ENCODE assay signal across 8 mouse cellular contexts in genomic region chr12:112941776-112942713, GRCm38 (mm10). TPM values are rescaled to one million over a fixed set of nuclear protein-coding genes. Genes with fewer than 3 reads are reported as not detected.
DNase-seq lines count a peak whose midpoint lies in the region; ATAC-seq lines count a peak whose summit lies in the region.

Nudt14 (minus strand) TSS chr12:112942124.

- peak within 1 kb of the TSS; percentile 67 for H3K4me2 ChIP-seq in forebrain, embryonic 14.5 days (ENCODE audit: low read length)
- peak within 1 kb of the TSS; percentile 85 for H3K4me2 ChIP-seq in lung, embryonic 16.5 days (ENCODE audit: low read depth, low read length)

- H3K4me1 ChIP-seq in forebrain, embryonic 14.5 days (ENCODE audit: control insufficient read depth, insufficient read depth, low read length): 0 out of 2 replicates have a peak, but pooled peaks cover 9% of the 10 kb centered on the region
- peaks cover 24% of the 10 kb centered on the region for H3K4me1 ChIP-seq in lung, embryonic 16.5 days (replicated peaks; ENCODE audit: control insufficient read depth, insufficient read depth, low read length)

- ATAC-seq in forebrain, embryonic 14.5 days: peak; percentile 83
- ATAC-seq in lung, embryonic 16.5 days (ENCODE audit: low read depth): peak; percentile 89

- no peak within 1 kb of the TSS; the same call in 1 of the 2 replicates for H3K27ac ChIP-seq in forebrain, embryonic 14.5 days (ENCODE audit: low read depth, low read length)
- H3K27ac ChIP-seq in lung, embryonic 16.5 days (ENCODE audit: low read length): peak within 1 kb of the TSS; percentile 86

- WGBS in forebrain, embryonic 14.5 days: 1% methylated on average over 58 of the region's 58 CpGs
- WGBS in lung, embryonic 16.5 days: 1% methylated on average over 57 of the region's 58 CpGs

- intact Hi-C loops in heart, postnatal 25 days (cut with DNase I): no loop called here

- peak; percentile 76 for DNase-seq in ES-CJ7 (ENCODE audit: low read depth, low spot score)
- peak; percentile 49 for DNase-seq in c-Kit-positive CD71-negative TER-119-negative erythroid progenitor cells, embryonic 14.5 days (ENCODE audit: low read depth)
- DNase-seq in forebrain, embryonic 14.5 days (ENCODE audit: low spot score): peak; percentile 77
- DNase-seq in heart, postnatal 25 days (ENCODE audit: low spot score): peak; percentile 55
- peak in 1 of 2 experiments; percentile 72 for DNase-seq in layer of hippocampus, adult 18-20 months (ENCODE audit: low spot score in 2 of 2)
- DNase-seq in ovary, adult 18-20 months (ENCODE audit: low spot score): peak; percentile 60
- peak; percentile 82 for DNase-seq in thymus, postnatal 0 days (ENCODE audit: low spot score)

- peak within 1 kb of the TSS; percentile 73 for H3K9ac ChIP-seq in forebrain, embryonic 14.5 days (ENCODE audit: low read length)
- peak within 1 kb of the TSS; percentile 86 for H3K9ac ChIP-seq in lung, embryonic 16.5 days (ENCODE audit: low read length)

- H3K9me3 ChIP-seq in forebrain, embryonic 14.5 days (replicated peaks; ENCODE audit: control insufficient read depth, low read length): no peaks in the 10 kb centered on the region
- H3K9me3 ChIP-seq in lung, embryonic 16.5 days (ENCODE audit: control insufficient read depth, low read length): no peaks in the 10 kb centered on the region

- H3K36me3 ChIP-seq in forebrain, embryonic 14.5 days (ENCODE audit: control insufficient read depth, insufficient read depth, low read length): no peaks in the 10 kb centered on the region
- H3K36me3 ChIP-seq in lung, embryonic 16.5 days (ENCODE audit: control insufficient read depth, insufficient read depth, low read length): no peaks in the 10 kb centered on the region

- no peaks in the 10 kb centered on the region for H3K27me3 ChIP-seq in forebrain, embryonic 14.5 days (replicated peaks; ENCODE audit: control insufficient read depth, insufficient read depth, low read length)
- no peaks in the 10 kb centered on the region for H3K27me3 ChIP-seq in lung, embryonic 16.5 days (ENCODE audit: control insufficient read depth, insufficient read depth, low read depth, low read length)

- H3K4me3 ChIP-seq in forebrain, embryonic 14.5 days (ENCODE audit: low read depth, low read length): peak within 1 kb of the TSS; percentile 60
- H3K4me3 ChIP-seq in lung, embryonic 16.5 days (ENCODE audit: low read length): peak within 1 kb of the TSS; percentile 74

RNA-seq across cellular contexts. Expression of gene Nudt14, which starts in this region (rescaled TPM):
- 62.8 and 75.9 TPM in 2 replicates for polyA plus RNA-seq in forebrain, embryonic 14.5 days (2014; fragmentation: Nextera tagmentation; extraction: Ambion mirVana)
- total RNA-seq in heart, postnatal 25 days (2021): 1 to 10 TPM; 4.4 to 5.7 TPM
- 10 to 100 TPM; 12.8 to 14.6 TPM for total RNA-seq in layer of hippocampus, adult 18-20 months (2021)
- 109 and 121 TPM in 2 replicates for polyA plus RNA-seq in lung, embryonic 16.5 days (2015; fragmentation: Nextera tagmentation; extraction: Ambion mirVana)
- 93.9 and 98.4 TPM in 2 replicates for polyA plus RNA-seq in thymus, postnatal 0 days (2015; fragmentation: Nextera tagmentation; extraction: Ambion mirVana)
